Mouse (Mus musculus) neural tube, embryonic 15.5 days (tissue): Measurements from ENCODE around the gene Tbc1d21. TPM values are rescaled to one million over a fixed set of nuclear protein-coding genes. Genes with fewer than 3 reads are reported as not detected.

Experiments used
- ATAC-seq: fragments of 200-750 bp; cut with Nextera tagmentation; 2 replicates; pipeline ENCODE4 v1.8.0; 2017; ENCODE audit warnings: mild to moderate bottlenecking, moderate TSS enrichment, moderate library complexity; ENCODE audit not compliant: low FRiP score
- H3K27ac ChIP-seq: fragments of 300-500 bp; sonication (generic); replicated peaks from 2 replicates; pipeline ENCODE4 v1.5.1; 2015; ENCODE audit warnings: mild to moderate bottlenecking, inconsistent platforms
- H3K27me3 ChIP-seq: fragments of 300-500 bp; sonication (generic); replicated peaks from 2 replicates; pipeline ENCODE4 v1.6.1; 2015; ENCODE audit warnings: inconsistent platforms
- H3K36me3 ChIP-seq: fragments of 300-500 bp; sonication (generic); 2 replicates; pipeline ENCODE4 v1.6.1; 2015; ENCODE audit warnings: inconsistent platforms
- H3K4me1 ChIP-seq: fragments of 300-500 bp; sonication (generic); 2 replicates; pipeline ENCODE4 v1.6.1; 2015; ENCODE audit warnings: inconsistent platforms
- H3K4me2 ChIP-seq: fragments of 300-500 bp; sonication (generic); 2 replicates; pipeline ENCODE4 v1.6.1; 2015; ENCODE audit warnings: inconsistent platforms, mild to moderate bottlenecking, moderate library complexity
- H3K4me3 ChIP-seq: fragments of 300-500 bp; sonication (generic); replicated peaks from 2 replicates; pipeline ENCODE4 v1.5.1; 2015; ENCODE audit warnings: mild to moderate bottlenecking, inconsistent platforms
- H3K9ac ChIP-seq: fragments of 300-500 bp; sonication (generic); replicated peaks from 2 replicates; pipeline ENCODE4 v1.6.1; 2015; ENCODE audit warnings: mild to moderate bottlenecking, inconsistent platforms
- H3K9me3 ChIP-seq: fragments of 300-500 bp; sonication (generic); replicated peaks from 2 replicates; pipeline ENCODE4 v1.6.1; 2016; ENCODE audit warnings: inconsistent platforms
- whole genome bisulfite sequencing: fragments of 180-500 bp; shearing (Covaris S2); methylation state at CpG from one replicate; pipeline ENCODE4 v1.1.7; 2015; ENCODE audit warnings: mixed read lengths; 5-methylcytosine and 5-hydroxymethylcytosine counted together
- polyA plus RNA-seq: library from polyadenylated mRNA; unstranded; fragments of >200 nt; fragmentation: Nextera tagmentation; extraction: Ambion mirVana; gene quantifications from 2 replicates; pipeline ENCODE4 v1.2.1, GENCODE M21; 2015

The Tbc1d21 gene
- polyA plus RNA-seq, 1 experiment from 2014 or later = not detected

DNA sequence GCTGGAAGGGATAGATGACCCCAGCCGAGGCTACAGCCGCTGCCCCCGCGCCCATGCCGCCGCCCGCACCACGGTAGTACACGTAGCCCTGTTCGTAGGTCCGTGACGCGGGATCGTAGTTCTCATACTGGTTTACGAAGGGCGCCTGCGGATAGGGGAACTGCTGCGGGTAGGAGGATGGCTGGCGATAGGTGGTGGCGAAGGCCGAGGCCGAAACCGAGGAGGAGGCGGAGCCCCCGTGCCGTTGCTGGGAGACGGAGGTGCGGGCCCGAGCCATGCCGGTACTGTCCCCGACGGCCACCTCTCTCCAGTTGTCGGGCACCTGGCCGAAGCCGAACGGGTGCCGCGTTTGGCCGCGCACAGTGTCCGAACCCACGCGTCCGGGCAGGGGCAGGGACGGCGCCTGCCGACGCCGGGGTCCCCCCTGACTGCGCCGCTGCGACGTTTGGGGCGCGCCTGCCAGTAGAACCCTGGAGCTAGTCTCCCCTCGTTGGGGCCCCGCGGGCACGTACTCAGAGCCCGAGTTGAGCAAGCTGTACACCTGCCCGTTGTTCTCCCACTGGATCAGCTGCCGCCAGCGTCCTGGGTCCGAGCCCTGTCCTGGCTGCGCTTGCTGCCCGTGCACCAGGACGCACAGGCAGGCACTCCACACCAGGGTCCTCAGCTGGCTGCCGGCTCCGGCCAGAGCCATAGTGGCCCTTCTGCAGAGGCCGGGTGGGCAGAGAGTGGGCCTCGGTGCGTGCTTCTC, 57.9 kb downstream of the Tbc1d21 start:
- Histone ChIP-seq H3K4me1 (peaks cover 53% of the 10 kb centered on the region), H3K36me3 (no peaks in the 10 kb centered on the region), H3K4me3 (peak overlapping the region; percentile 38), H3K9ac (peak overlapping the region; percentile 38; the same call in 1 of the 2 replicates), H3K27me3 (peaks cover 23% of the 10 kb centered on the region), H3K9me3 (no peaks in the 10 kb centered on the region), H3K4me2 (peak overlapping the region; percentile 65), H3K27ac (no peak overlapping the region)
- ATAC-seq = no peak
- 1% methylated on average over 72 of the region's 72 CpGs for WGBS

- H3K27me3 ChIP-seq = peaks cover 23% of the 10 kb centered on the region
Observed at GRCm38 (mm10) chr9:58311191-58311910, 58.9 kb downstream of the Tbc1d21 start.

GRCm38 (mm10) chr9:58310043-58310660, 60.1 kb downstream of the Tbc1d21 start:
- 82% methylated on average over 14 of the region's 14 CpGs for WGBS
- Histone ChIP-seq H3K9ac (no peak overlapping the region), H3K9me3 (no peaks in the 10 kb centered on the region), H3K4me2 (no peak overlapping the region), H3K27me3 (peaks cover 23% of the 10 kb centered on the region), H3K36me3 (no peaks in the 10 kb centered on the region), H3K27ac (no peak overlapping the region), H3K4me1 (peaks cover 38% of the 10 kb centered on the region), H3K4me3 (no peak overlapping the region)
- no peak for ATAC-seq

More at GRCm38 (mm10) chr9:58311191-58311910, 58.9 kb downstream of the Tbc1d21 start:
- Histone ChIP-seq H3K4me3 (peak overlapping the region; percentile 38; the same call in 1 of the 2 replicates), H3K27ac (no peak overlapping the region), H3K9ac (no peak overlapping the region), H3K9me3 (no peaks in the 10 kb centered on the region), H3K36me3 (no peaks in the 10 kb centered on the region), H3K4me2 (peak overlapping the region; percentile 65), H3K4me1 (peaks cover 50% of the 10 kb centered on the region)
- ATAC-seq = no peak
- WGBS = 60% methylated on average over 33 of the region's 33 CpGs

Other genes with a start within 250 kb of the Tbc1d21 start
- 52.3 and 54.2 TPM in 2 replicates for gene Islr, start 166.1 kb downstream of the Tbc1d21 start, polyA plus RNA-seq
- gene Islr2, start 166.1 kb downstream of the Tbc1d21 start, polyA plus RNA-seq = 8.5 and 11.5 TPM in 2 replicates
- gene Pml, start 120.7 kb downstream of the Tbc1d21 start, polyA plus RNA-seq = 3.9 and 8.6 TPM in 2 replicates
- 121 and 136 TPM in 2 replicates for gene Stoml1, start 117.3 kb downstream of the Tbc1d21 start, polyA plus RNA-seq
- gene Loxl1, start 57.3 kb downstream of the Tbc1d21 start, polyA plus RNA-seq = 10.2 and 12.1 TPM in 2 replicates
- gene Insyn1, start 118.1 kb upstream of the Tbc1d21 start, polyA plus RNA-seq = 9.5 and 14.9 TPM in 2 replicates
- 30.3 and 33.6 TPM in 2 replicates for gene Cd276, start 185.0 kb upstream of the Tbc1d21 start, polyA plus RNA-seq
- gene Nptn, start 211.8 kb upstream of the Tbc1d21 start, polyA plus RNA-seq = 214 and 219 TPM in 2 replicates